Mouse (Mus musculus) duodenum, adult 2 months (tissue): ENCODE measurements around the gene 5430419D17Rik. TPM values are rescaled to one million over a fixed set of nuclear protein-coding genes. Genes with fewer than 3 reads are reported as not detected.

Experiments used
- polyA plus RNA-seq: library from polyadenylated mRNA; depleted of rRNA; stranded (reverse); fragments of >200 nt; gene quantifications from 2 replicates; pipeline ENCODE4 v1.2.3, GENCODE M21; 2012; ENCODE audit warnings: low replicate concordance; rRNA removed

The 5430419D17Rik gene
- 0.39 TPM in 1 of 2 replicates, not detected in the other for polyA plus RNA-seq

GRCm38 (mm10) chr7:131174121-131174520 is at the start of gene 5430419D17Rik:
5430419D17Rik (plus strand) TSS chr7:131174402.

GRCm38 (mm10) chr7:131146214-131146613 is 28.0 kb upstream of the 5430419D17Rik start, which contains the start of gene 4933402N03Rik:
4933402N03Rik (minus strand) TSS chr7:131146314.

GRCm38 (mm10) chr7:131322192-131322591 is 148.0 kb downstream of the 5430419D17Rik start, which contains the start of gene Cuzd1:
Cuzd1 (minus strand) TSS chr7:131322292.

GRCm38 (mm10) chr7:131329416-131329815 is 155.2 kb downstream of the 5430419D17Rik start, which contains the start of gene Fam24b:
Fam24b (minus strand) TSS chr7:131329516.

GRCm38 (mm10) chr7:131333564-131333963 is 159.4 kb downstream of the 5430419D17Rik start, which contains the start of gene Fam24a:
Fam24a (plus strand) TSS chr7:131333864.

Other genes with a start within 250 kb of the 5430419D17Rik start
- 22.3 and 27.8 TPM in 2 replicates for gene Htra1, start 238.3 kb upstream of the 5430419D17Rik start, polyA plus RNA-seq
- 143 and 710 TPM in 2 replicates for gene Dmbt1, start 142.3 kb upstream of the 5430419D17Rik start, polyA plus RNA-seq
- gene 4933402N03Rik, start 28.1 kb upstream of the 5430419D17Rik start, polyA plus RNA-seq: not detected in 2 replicates
- gene Cuzd1, start 147.9 kb downstream of the 5430419D17Rik start, polyA plus RNA-seq: 5.6 TPM in 1 of 2 replicates, not detected in the other
- 0.15 TPM in 1 of 2 replicates, not detected in the other for gene Fam24b, start 155.1 kb downstream of the 5430419D17Rik start, polyA plus RNA-seq
- not detected in 2 replicates for gene Fam24a, start 159.5 kb downstream of the 5430419D17Rik start, polyA plus RNA-seq
- 1.2 and 6.0 TPM in 2 replicates for gene 2310057M21Rik, start 188.4 kb downstream of the 5430419D17Rik start, polyA plus RNA-seq
- gene Pstk, start 196.7 kb downstream of the 5430419D17Rik start, polyA plus RNA-seq: 44.4 and 63.0 TPM in 2 replicates
- 2.1 and 4.3 TPM in 2 replicates for gene Ikzf5, start 236.1 kb downstream of the 5430419D17Rik start, polyA plus RNA-seq
- gene Acadsb, start 236.2 kb downstream of the 5430419D17Rik start, polyA plus RNA-seq: 0.78 and 1.8 TPM in 2 replicates